Mouse (Mus musculus) kidney, adult 2 months (tissue): ENCODE data around the gene Myb.

Experiments
- CTCF ChIP-seq: fragments of 200-500 bp; conservative IDR thresholded peaks from 2 replicates; pipeline ENCODE4 v1.5.1; 2011; ENCODE audit warnings: low read depth, mild to moderate bottlenecking, control low read depth, low read length, moderate library complexity, mixed read lengths; ENCODE audit not compliant: insufficient read depth, insufficient read length
- POLR2A ChIP-seq: fragments of 200-500 bp; IDR thresholded peaks from one replicate; pipeline ENCODE4 v1.6.1; 2011; ENCODE audit warnings: low read depth, low read length, control low read depth

GRCm38 (mm10) chr10:21203886-21204285, 43.1 kb upstream of the Myb start:
- TF ChIP-seq CTCF (no peak), POLR2A (no peak)
